Mouse (Mus musculus): Measurements from ENCODE around the gene Afdn.

Gene Afdn

GRCm38 (mm10) chr17:13759853-13760627 is at the start of gene Afdn:
Gene Afdn (plus strand): TSS chr17:13760539.
- no peak for DNase-seq (ENCODE audit: low spot score)

- DNase-seq (ENCODE audit: low spot score), result no peak
These were observed 49.2 kb upstream of the Afdn start for GRCm38 (mm10) chr17:13711173-13711572.

- no peak for DNase-seq (ENCODE audit: low spot score)
These were observed 48.2 kb upstream of the Afdn start for GRCm38 (mm10) chr17:13712116-13712515.

- no peak for DNase-seq (ENCODE audit: low spot score)
These were observed 47.8 kb upstream of the Afdn start for GRCm38 (mm10) chr17:13712518-13712917.

GRCm38 (mm10) chr17:13714128-13714527 is 46.2 kb upstream of the Afdn start:
- DNase-seq (ENCODE audit: low spot score), result no peak

- no peak for DNase-seq (ENCODE audit: low spot score)
These were observed 45.7 kb upstream of the Afdn start for GRCm38 (mm10) chr17:13714654-13715053.

GRCm38 (mm10) chr17:13715511-13715910 is 44.8 kb upstream of the Afdn start:
- DNase-seq (ENCODE audit: low spot score), result no peak

- no peak for DNase-seq (ENCODE audit: low spot score)
These were observed 44.0 kb upstream of the Afdn start for GRCm38 (mm10) chr17:13716336-13716735.

- DNase-seq (ENCODE audit: low spot score), result no peak
These were observed 42.9 kb upstream of the Afdn start for GRCm38 (mm10) chr17:13717428-13717827.

GRCm38 (mm10) chr17:13720187-13720586 is 40.2 kb upstream of the Afdn start:
- no peak for DNase-seq (ENCODE audit: low spot score)

- DNase-seq (ENCODE audit: low spot score), result no peak
These were observed 39.0 kb upstream of the Afdn start for GRCm38 (mm10) chr17:13721372-13721771.

- no peak for DNase-seq (ENCODE audit: low spot score)
These were observed 37.9 kb upstream of the Afdn start for GRCm38 (mm10) chr17:13722434-13722833.

GRCm38 (mm10) chr17:13725004-13725550 is 35.3 kb upstream of the Afdn start:
- DNase-seq (ENCODE audit: low spot score), result no peak

GRCm38 (mm10) chr17:13726832-13727355 is 33.4 kb upstream of the Afdn start:
- no peak for DNase-seq (ENCODE audit: low spot score)

- no peak for DNase-seq (ENCODE audit: low spot score)
These were observed 29.2 kb upstream of the Afdn start for GRCm38 (mm10) chr17:13730980-13731726.

GRCm38 (mm10) chr17:13731727-13732112 is 28.6 kb upstream of the Afdn start:
- no peak for DNase-seq (ENCODE audit: low spot score)

- no peak for DNase-seq (ENCODE audit: low spot score)
These were observed 27.7 kb upstream of the Afdn start for GRCm38 (mm10) chr17:13732685-13733084.

- no peak for DNase-seq (ENCODE audit: low spot score)
These were observed 26.4 kb upstream of the Afdn start for GRCm38 (mm10) chr17:13733971-13734370.

- DNase-seq (ENCODE audit: low spot score), result no peak
These were observed 25.3 kb upstream of the Afdn start for GRCm38 (mm10) chr17:13735057-13735456.

- DNase-seq (ENCODE audit: low spot score), result no peak
These were observed 24.5 kb upstream of the Afdn start for GRCm38 (mm10) chr17:13735803-13736282.

GRCm38 (mm10) chr17:13737336-13737735 is 23.0 kb upstream of the Afdn start:
- no peak for DNase-seq (ENCODE audit: low spot score)

GRCm38 (mm10) chr17:13738121-13738776 is 22.1 kb upstream of the Afdn start:
- no peak for DNase-seq (ENCODE audit: low spot score)
